In genomic region chr4:136731008-136731609, GRCm38 (mm10) we compare ENCODE assay signal across 10 mouse cellular contexts.
DNase-seq lines count a peak whose midpoint lies in the region; ATAC-seq and TF ChIP-seq lines count a peak whose summit lies in the region.
"Had no signal": no experiment of that assay in that cellular context is flagged by ENCODE, and none has a peak within 500 bp of the region (broad histone marks: within the 10 kb centered on the region; RNA-seq: fewer than 3 reads in every experiment).

No protein-coding gene starts in this region.

- TF ChIP-seq EP300 in stomach, postnatal 0 days (optimal IDR thresholded peaks at IDR 0.05) = no peak

- 80% methylated on average over 13 of the region's 13 CpGs for WGBS in hindbrain, embryonic 10.5 days
- 50% methylated on average over 13 of the region's 13 CpGs for WGBS in hindbrain, embryonic 16.5 days
- 74% methylated on average over 13 of the region's 13 CpGs for WGBS in hindbrain, embryonic 13.5 days
- 53% methylated on average over 13 of the region's 13 CpGs for WGBS in stomach, postnatal 0 days

- no peak overlapping the region for H3K4me3 ChIP-seq in hindbrain, embryonic 10.5 days
- H3K4me3 ChIP-seq in hindbrain, embryonic 16.5 days (ENCODE audit: low read length) = no peak overlapping the region
- no peak overlapping the region for H3K4me3 ChIP-seq in hindbrain, embryonic 13.5 days
- no peak overlapping the region for H3K4me3 ChIP-seq in stomach, postnatal 0 days (ENCODE audit: low read depth, low read length)

- no peaks in the 10 kb centered on the region for H3K9me3 ChIP-seq in hindbrain, embryonic 10.5 days
- no peaks in the 10 kb centered on the region for H3K9me3 ChIP-seq in hindbrain, embryonic 16.5 days (ENCODE audit: control insufficient read depth, low read length)
- no peaks in the 10 kb centered on the region for H3K9me3 ChIP-seq in hindbrain, embryonic 13.5 days
- H3K9me3 ChIP-seq in stomach, postnatal 0 days (ENCODE audit: control insufficient read depth, low read length) = no peaks in the 10 kb centered on the region

- H3K36me3 ChIP-seq in hindbrain, embryonic 10.5 days = peaks cover 35% of the 10 kb centered on the region
- H3K36me3 ChIP-seq in hindbrain, embryonic 16.5 days (ENCODE audit: control insufficient read depth, insufficient read depth, low read length) = no peaks in the 10 kb centered on the region
- peaks cover 7% of the 10 kb centered on the region; the same call in 1 of the 2 replicates for H3K36me3 ChIP-seq in hindbrain, embryonic 13.5 days
- no peaks in the 10 kb centered on the region for H3K36me3 ChIP-seq in stomach, postnatal 0 days (ENCODE audit: control insufficient read depth, insufficient read depth, low read length)

- DNase-seq in hindbrain, embryonic 10.5 days (ENCODE audit: low spot score) = no peak
- peak; percentile 24 for DNase-seq in lung, postnatal 10 days
- no peak for DNase-seq in lung, postnatal 36 days
- DNase-seq in stomach, postnatal 0 days (ENCODE audit: low spot score) = no peak
- DNase-seq in natural killer cell, adult 2 months (ENCODE audit: low spot score in 2 of 2) = no peak
- DNase-seq: adrenal gland, adult 8-10 months; lung, adult 2 months; thymus, postnatal 4 days had no signal

- H3K27me3 ChIP-seq in hindbrain, embryonic 10.5 days (ENCODE audit: insufficient read depth, poor library complexity, severe bottlenecking) = no peaks in the 10 kb centered on the region
- no peaks in the 10 kb centered on the region for H3K27me3 ChIP-seq in hindbrain, embryonic 16.5 days (replicated peaks; ENCODE audit: control insufficient read depth, insufficient read depth, low read length)
- no peaks in the 10 kb centered on the region for H3K27me3 ChIP-seq in hindbrain, embryonic 13.5 days
- no peaks in the 10 kb centered on the region for H3K27me3 ChIP-seq in stomach, postnatal 0 days (ENCODE audit: control insufficient read depth, insufficient read depth, low read length)

- H3K4me1 ChIP-seq in hindbrain, embryonic 10.5 days (replicated peaks) = peaks cover 83% of the 10 kb centered on the region
- H3K4me1 ChIP-seq in hindbrain, embryonic 16.5 days (ENCODE audit: control insufficient read depth, insufficient read depth, low read depth, low read length) = peaks cover 39% of the 10 kb centered on the region
- peaks cover 75% of the 10 kb centered on the region for H3K4me1 ChIP-seq in hindbrain, embryonic 13.5 days (replicated peaks)
- peaks cover 8% of the 10 kb centered on the region; the same call in 1 of the 2 replicates for H3K4me1 ChIP-seq in stomach, postnatal 0 days (replicated peaks; ENCODE audit: control insufficient read depth, insufficient read depth)

- H3K27ac ChIP-seq in hindbrain, embryonic 10.5 days = peak overlapping the region; percentile 41; the same call in 1 of the 2 replicates
- H3K27ac ChIP-seq in hindbrain, embryonic 16.5 days (ENCODE audit: low read depth, low read length) = no peak overlapping the region
- H3K27ac ChIP-seq in hindbrain, embryonic 13.5 days = 0 out of 2 replicates have a peak overlapping the region, but pooled peaks have one; percentile 20
- H3K27ac ChIP-seq in stomach, postnatal 0 days (replicated peaks) = peak overlapping the region; percentile 18; the same call in 1 of the 2 replicates

- H3K4me2 ChIP-seq in hindbrain, embryonic 16.5 days (ENCODE audit: low read length) = no peak overlapping the region
- no peak overlapping the region for H3K4me2 ChIP-seq in hindbrain, embryonic 13.5 days
- no peak overlapping the region for H3K4me2 ChIP-seq in stomach, postnatal 0 days (replicated peaks; ENCODE audit: low read depth)

- no peak overlapping the region for H3K9ac ChIP-seq in hindbrain, embryonic 16.5 days (ENCODE audit: low read depth, low read length)
- no peak overlapping the region for H3K9ac ChIP-seq in hindbrain, embryonic 13.5 days
- H3K9ac ChIP-seq in stomach, postnatal 0 days (ENCODE audit: low read length) = no peak overlapping the region

- ATAC-seq in hindbrain, embryonic 16.5 days = no peak
- no peak for ATAC-seq in hindbrain, embryonic 13.5 days (ENCODE audit: low FRiP score)
- no peak for ATAC-seq in stomach, postnatal 0 days (ENCODE audit: low FRiP score, low TSS enrichment)

- peak; percentile 24; the same call in 1 of the 2 replicates for TF ChIP-seq CTCF in stomach, postnatal 0 days (IDR thresholded peaks at IDR 0.05; ENCODE audit: low read depth)
